Mouse (Mus musculus) adrenal gland, adult 2 months (tissue): ENCODE data around the gene Insr. TPM values are rescaled to one million over a fixed set of nuclear protein-coding genes. Genes with fewer than 3 reads are reported as not detected.
"Not testable (repeated sequence)": the region's sequence is repeated elsewhere in the genome, so short reads cannot be mapped to it uniquely, and the experiment has no call there.

Experiments used
- DNase-seq: peaks from one replicate; pipeline ENCODE4 v3.0.0; 2021
- microRNA-seq, 2 experiments: library from miRNA; unstranded; fragments of <30 nt; microRNA quantifications; one replicate each; pipeline ENCODE4 v1.2.0; 2021
- polyA plus RNA-seq: library from polyadenylated mRNA; depleted of rRNA; stranded (reverse); fragments of >200 nt; gene quantifications from 2 replicates; pipeline ENCODE4 v1.2.3, GENCODE M21; 2012; rRNA removed
- total RNA-seq, 2 experiments: library from RNA; stranded (reverse); gene quantifications; 2 replicates each; pipeline ENCODE4 v1.2.3; 2021

Insr gene
- total and polyA plus RNA-seq, 3 experiments, result 44.1 to 153 (median 101) TPM

- no peak for DNase-seq
These were observed 99.5 kb downstream of the Insr start for GRCm38 (mm10) chr8:3179930-3180329.

- no peak for DNase-seq
These were observed 102.0 kb downstream of the Insr start for GRCm38 (mm10) chr8:3177440-3177839.

- DNase-seq, result no peak
These were observed 107.2 kb downstream of the Insr start for GRCm38 (mm10) chr8:3172246-3172645.

GRCm38 (mm10) chr8:3146506-3146905, 132.9 kb downstream of the Insr start:
- no peak for DNase-seq

- DNase-seq, result not testable (repeated sequence)
These were observed 179.0 kb downstream of the Insr start for GRCm38 (mm10) chr8:3100416-3100815.

Small RNA genes lying within 50 kb of the gene (microRNA-seq; reads per million reads assigned to microRNA genes)
- 0 reads per million in 2 experiments for gene Gm25775

Other genes with a start within 250 kb of the Insr start
- gene A430078G23Rik, start 73.8 kb upstream of the Insr start, total RNA-seq, result under 1 TPM; 0.66 TPM
- gene A430078G23Rik, start 73.8 kb upstream of the Insr start, polyA plus RNA-seq, result 0.11 TPM in 1 of 2 replicates, not detected in the other
- 10 to 100 TPM; 28.1 to 36.1 TPM for gene Arhgef18, start 113.4 kb upstream of the Insr start, total RNA-seq
- 43.2 and 48.4 TPM in 2 replicates for gene Arhgef18, start 113.4 kb upstream of the Insr start, polyA plus RNA-seq
- gene Pex11g, start 188.1 kb upstream of the Insr start, total RNA-seq, result 10 to 100 TPM; 10.4 TPM
- 11.8 and 16.9 TPM in 2 replicates for gene Pex11g, start 188.1 kb upstream of the Insr start, polyA plus RNA-seq
- gene Tex45, start 191.2 kb upstream of the Insr start, total RNA-seq, result under 1 TPM in 1 of 2 experiments, not detected in 1; 0.17 TPM
- 0.16 and 0.17 TPM in 2 replicates for gene Tex45, start 191.2 kb upstream of the Insr start, polyA plus RNA-seq
- gene Zfp358, start 213.5 kb upstream of the Insr start, total RNA-seq, result 10 to 100 TPM; 22.5 to 23.2 TPM
- gene Zfp358, start 213.5 kb upstream of the Insr start, polyA plus RNA-seq, result 80.1 and 81.3 TPM in 2 replicates
- gene Mcoln1, start 220.8 kb upstream of the Insr start, total RNA-seq, result 10 to 100 TPM; 42.5 to 45.0 TPM
- 1,409 and 1,463 TPM in 2 replicates for gene Mcoln1, start 220.8 kb upstream of the Insr start, polyA plus RNA-seq
- gene Pnpla6, start 235.8 kb upstream of the Insr start, total RNA-seq, result 10 to 100 TPM; 35.2 to 38.8 TPM
- gene Pnpla6, start 235.8 kb upstream of the Insr start, polyA plus RNA-seq, result 48.3 and 54.6 TPM in 2 replicates